Mouse (Mus musculus): Measurements from ENCODE around the gene Gsk3a.

- TF ChIP-seq EP300 (IDR thresholded peaks at IDR 0.05; ENCODE audit: low read depth): no peak
- TF ChIP-seq CTCF (IDR thresholded peaks at IDR 0.05; ENCODE audit: low read depth): peak; percentile 61
Observed at GRCm38 (mm10) chr7:25241062-25241461, 3.4 kb upstream of the Gsk3a start.

Data from liver, embryonic 14.5 days (tissue).